Mouse (Mus musculus): Measurements from ENCODE around the gene Hist2h3b. TPM values are rescaled to one million over a fixed set of nuclear protein-coding genes. Genes with fewer than 3 reads are reported as not detected.
"Not testable (repeated sequence)": the region's sequence is repeated elsewhere in the genome, so short reads cannot be mapped to it uniquely, and the experiment has no call there.

Hist2h3b gene
- total RNA-seq, 2 experiments from 2014 or later: 56.6 to 91.2 TPM

GRCm38 (mm10) chr3:96280660-96281059 lies 12.2 kb downstream of the Hist2h3b start:
- no peak for DNase-seq (ENCODE audit: low spot score in 2 of 2)
- intact Hi-C loops (cut with DNase I): loop anchor here (5.0 kb wide), 1 partner anchor 47 kb away; no protein-coding TSS in a partner anchor

GRCm38 (mm10) chr3:96284457-96284856 lies 16.0 kb downstream of the Hist2h3b start:
- intact Hi-C loops (cut with DNase I): loop anchor here (5.0 kb wide), 1 partner anchor 43 kb away; no protein-coding TSS in a partner anchor
- DNase-seq (ENCODE audit: low spot score in 2 of 2): peak; percentile 65 to 70

GRCm38 (mm10) chr3:96287334-96287733 lies 18.9 kb downstream of the Hist2h3b start:
- intact Hi-C loops (cut with DNase I); DNase-seq (ENCODE audit: low spot score in 2 of 2): not testable (repeated sequence)

- intact Hi-C loops (cut with DNase I): no loop called here
- DNase-seq (ENCODE audit: low spot score in 2 of 2): no peak
Observed at GRCm38 (mm10) chr3:96289201-96289600, 20.7 kb downstream of the Hist2h3b start.

- DNase-seq (ENCODE audit: low spot score in 2 of 2); intact Hi-C loops (cut with DNase I): not testable (repeated sequence)
Observed at GRCm38 (mm10) chr3:96290727-96291126, 22.3 kb downstream of the Hist2h3b start.

GRCm38 (mm10) chr3:96292641-96293040 lies 24.2 kb downstream of the Hist2h3b start:
- DNase-seq (ENCODE audit: low spot score in 2 of 2): no peak
- intact Hi-C loops (cut with DNase I): no loop called here

GRCm38 (mm10) chr3:96293368-96293767 lies 24.9 kb downstream of the Hist2h3b start:
- intact Hi-C loops (cut with DNase I): no loop called here
- DNase-seq (ENCODE audit: low spot score in 2 of 2): no peak

- no peak for DNase-seq (ENCODE audit: low spot score in 2 of 2)
- intact Hi-C loops (cut with DNase I): no loop called here
Observed at GRCm38 (mm10) chr3:96293787-96294186, 25.3 kb downstream of the Hist2h3b start, which contains the start of gene Fcgr1. Gene Fcgr1, minus strand, starts transcription at chr3:96293969.

GRCm38 (mm10) chr3:96298360-96298759 lies 29.9 kb downstream of the Hist2h3b start:
- intact Hi-C loops (cut with DNase I): no loop called here
- DNase-seq (ENCODE audit: low spot score in 2 of 2): no peak

- intact Hi-C loops (cut with DNase I): no loop called here
- no peak for DNase-seq (ENCODE audit: low spot score in 2 of 2)
Observed at GRCm38 (mm10) chr3:96299562-96299961, 31.1 kb downstream of the Hist2h3b start.

- intact Hi-C loops (cut with DNase I): no loop called here
- no peak for DNase-seq (ENCODE audit: low spot score in 2 of 2)
Observed at GRCm38 (mm10) chr3:96300706-96301529, 32.5 kb downstream of the Hist2h3b start.

GRCm38 (mm10) chr3:96302076-96302475 lies 33.6 kb downstream of the Hist2h3b start:
- intact Hi-C loops (cut with DNase I): no loop called here

GRCm38 (mm10) chr3:96306506-96306905 lies 38.1 kb downstream of the Hist2h3b start:
- intact Hi-C loops (cut with DNase I): no loop called here
- DNase-seq (ENCODE audit: low spot score in 2 of 2): no peak

More at GRCm38 (mm10) chr3:96302076-96302475, 33.6 kb downstream of the Hist2h3b start:
- no peak for DNase-seq (ENCODE audit: low spot score in 2 of 2)

GRCm38 (mm10) chr3:96309441-96309840 lies 41.0 kb downstream of the Hist2h3b start:
- DNase-seq (ENCODE audit: low spot score in 2 of 2): no peak
- intact Hi-C loops (cut with DNase I): no loop called here

GRCm38 (mm10) chr3:96312341-96313098 lies 44.1 kb downstream of the Hist2h3b start:
- DNase-seq (ENCODE audit: low spot score in 2 of 2): peak; percentile 43 to 70
- intact Hi-C loops (cut with DNase I): no loop called here

Small RNA genes within 50 kb of the gene (microRNA-seq; reads per million reads assigned to microRNA genes)
- 0 reads per million in 2 experiments for gene Gm44492
- gene Gm47311: 0 reads per million in 2 experiments
- gene Gm47313: 0 reads per million in 2 experiments

Other genes starting within 250 kb of the Hist2h3b start
- gene Vps45, start 210.2 kb upstream of the Hist2h3b start, total RNA-seq (2021): 10 to 100 TPM; 34.3 to 37.3 TPM
- 10 to 100 TPM; 18.2 to 22.3 TPM for gene Otud7b, start 164.1 kb upstream of the Hist2h3b start, total RNA-seq (2021)
- gene Mtmr11, start 106.7 kb upstream of the Hist2h3b start, total RNA-seq (2021): 1 to 10 TPM; 4.5 to 6.0 TPM
- gene Sf3b4, start 96.3 kb upstream of the Hist2h3b start, total RNA-seq (2021): 10 to 100 TPM; 43.4 to 46.8 TPM
- gene Sv2a, start 87.5 kb upstream of the Hist2h3b start, total RNA-seq (2021): 100 to 1,000 TPM; 448 to 477 TPM
- gene Bola1, start 48.9 kb upstream of the Hist2h3b start, total RNA-seq (2021): 10 to 100 TPM; 16.8 to 17.6 TPM
- 10 to 100 TPM in 1 of 2 experiments, 1 to 10 TPM in 1; 7.4 to 11.7 TPM for gene Hist2h2ab, start 48.8 kb upstream of the Hist2h3b start, total RNA-seq (2021)
- gene Hist2h2ac, start 47.8 kb upstream of the Hist2h3b start, total RNA-seq (2021): 10 to 100 TPM; 20.6 to 28.7 TPM
- gene Hist2h2be, start 47.5 kb upstream of the Hist2h3b start, total RNA-seq (2021): 1 to 10 TPM; 2.3 to 3.8 TPM
- 1 to 10 TPM; 8.4 to 9.7 TPM for gene Hist2h3c2, start 29.5 kb upstream of the Hist2h3b start, total RNA-seq (2021)
- gene Hist2h2aa2, start 28.4 kb upstream of the Hist2h3b start, total RNA-seq (2021): 100 to 1,000 TPM; 205 to 244 TPM
- 10 to 100 TPM in 1 of 2 experiments, 1 to 10 TPM in 1; 5.8 to 10.8 TPM for gene Hist2h2aa1, start 23.2 kb upstream of the Hist2h3b start, total RNA-seq (2021)
- gene Hist2h3c1, start 22.0 kb upstream of the Hist2h3b start, total RNA-seq (2021): not detected
- 10 to 100 TPM; 26.2 to 28.6 TPM for gene Hist2h4, start 5.3 kb upstream of the Hist2h3b start, total RNA-seq (2021)
- gene Hist2h2bb, start 1.1 kb downstream of the Hist2h3b start, total RNA-seq (2021): 100 to 1,000 TPM; 127 to 148 TPM
- gene Fcgr1, start 25.3 kb downstream of the Hist2h3b start, total RNA-seq (2021): 1 to 10 TPM; 2.1 to 2.7 TPM
- not detected for gene BC107364, start 183.7 kb downstream of the Hist2h3b start, total RNA-seq (2021)

All from left cerebral cortex, postnatal 14 days (tissue).